Mouse (Mus musculus) embryo, embryonic 10.5 days (tissue): Measurements from ENCODE around the gene Rgs6.

Experiments
- DNase-seq: peaks from one replicate; pipeline ENCODE4 v3.0.0-alpha.2; 2015; ENCODE audit warnings: low spot score

Rgs6 gene

DNA sequence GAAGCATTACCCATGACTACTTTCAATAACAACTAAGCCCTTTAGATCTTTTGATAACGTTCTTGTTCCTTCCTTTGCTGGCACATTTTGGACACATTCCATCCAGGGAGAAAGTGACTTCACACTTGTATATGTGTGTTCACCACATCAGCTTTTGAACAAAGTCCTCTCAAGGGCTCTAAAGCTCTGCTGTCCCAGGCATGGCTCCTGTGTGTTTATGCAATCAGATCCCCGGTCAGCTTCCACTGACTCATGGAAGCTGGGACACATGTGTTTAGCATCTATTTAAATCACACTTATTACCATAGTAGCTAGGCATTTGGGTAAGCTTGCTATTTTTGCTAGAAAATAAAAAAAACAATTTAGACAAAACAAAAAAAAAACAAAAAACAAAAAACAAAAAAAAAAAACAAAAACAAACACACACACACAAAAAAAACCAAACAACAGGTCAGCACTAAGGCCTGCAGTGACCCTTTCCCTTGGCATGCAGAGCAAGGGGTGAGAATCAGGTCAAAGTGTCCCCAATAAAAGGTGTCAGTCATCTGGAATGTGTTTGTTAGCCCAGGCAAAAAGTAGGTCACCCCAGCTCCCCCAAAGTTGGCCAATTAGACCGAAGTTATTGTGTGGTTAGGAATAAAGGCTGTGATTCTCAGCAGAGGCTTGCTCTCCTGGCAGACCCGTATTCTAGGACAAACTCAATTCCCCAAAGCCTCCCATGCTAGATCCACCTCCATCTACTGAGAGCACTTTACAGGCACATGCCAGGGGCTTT is 267.4 kb downstream of the Rgs6 start:
- no peak for DNase-seq

DNA sequence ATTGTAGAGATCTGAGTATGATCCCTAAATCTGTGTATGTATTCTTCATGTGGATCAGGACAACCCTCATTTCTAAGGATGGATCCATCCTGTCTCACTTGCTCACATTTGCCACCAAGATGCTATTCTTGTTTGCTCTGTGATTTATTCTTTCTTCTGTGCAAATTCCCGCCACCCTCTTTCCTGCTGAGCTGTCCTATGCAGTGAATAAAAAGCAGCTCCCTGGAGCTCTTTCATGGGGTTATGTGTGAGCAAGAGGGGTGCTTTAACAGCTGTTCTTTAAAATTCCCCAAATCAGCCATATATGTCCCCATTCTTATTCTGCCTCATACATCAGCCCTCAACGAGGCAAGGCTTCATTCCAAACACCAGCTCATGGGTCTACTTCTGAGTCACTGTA is 277.6 kb downstream of the Rgs6 start:
- no peak for DNase-seq

DNA sequence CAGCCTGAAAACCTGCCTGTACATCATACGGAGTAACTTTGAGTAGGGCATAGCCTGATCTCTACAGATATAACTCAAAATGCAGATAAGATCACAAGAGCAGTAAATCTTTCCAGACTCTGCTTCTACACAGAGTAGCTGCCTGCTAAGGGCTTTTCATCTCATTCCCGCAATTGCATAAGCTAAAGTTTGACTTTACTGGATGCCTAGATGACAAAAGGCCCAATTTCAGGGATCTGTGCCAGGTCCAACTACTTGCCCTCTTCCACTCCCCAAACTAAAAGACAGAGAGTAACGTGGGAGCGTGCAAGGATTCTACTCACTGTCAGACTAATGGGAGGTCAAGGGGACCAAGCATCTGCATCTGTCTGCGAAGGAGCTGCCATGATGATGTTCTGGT is 292.6 kb downstream of the Rgs6 start:
- DNase-seq = no peak

DNA sequence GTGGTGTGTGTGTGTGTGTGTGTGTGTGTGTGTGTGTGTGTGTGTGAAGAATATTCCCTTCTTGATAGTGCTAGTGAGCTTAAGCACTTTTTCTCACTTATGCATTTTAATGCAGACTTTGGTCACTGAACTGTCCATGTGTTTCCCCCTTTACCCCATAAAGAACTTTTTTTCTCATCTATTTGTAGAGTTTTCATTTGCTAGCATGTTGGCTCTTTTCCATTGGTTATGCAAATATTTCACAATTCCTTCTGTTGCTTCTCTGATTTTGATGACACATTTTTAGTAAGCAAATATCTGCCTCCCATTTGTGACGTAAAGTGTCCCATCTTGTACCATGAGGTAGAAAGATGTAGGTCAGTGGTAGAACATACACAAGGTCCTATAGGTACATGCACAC is 295.0 kb downstream of the Rgs6 start:
- no peak for DNase-seq

DNA sequence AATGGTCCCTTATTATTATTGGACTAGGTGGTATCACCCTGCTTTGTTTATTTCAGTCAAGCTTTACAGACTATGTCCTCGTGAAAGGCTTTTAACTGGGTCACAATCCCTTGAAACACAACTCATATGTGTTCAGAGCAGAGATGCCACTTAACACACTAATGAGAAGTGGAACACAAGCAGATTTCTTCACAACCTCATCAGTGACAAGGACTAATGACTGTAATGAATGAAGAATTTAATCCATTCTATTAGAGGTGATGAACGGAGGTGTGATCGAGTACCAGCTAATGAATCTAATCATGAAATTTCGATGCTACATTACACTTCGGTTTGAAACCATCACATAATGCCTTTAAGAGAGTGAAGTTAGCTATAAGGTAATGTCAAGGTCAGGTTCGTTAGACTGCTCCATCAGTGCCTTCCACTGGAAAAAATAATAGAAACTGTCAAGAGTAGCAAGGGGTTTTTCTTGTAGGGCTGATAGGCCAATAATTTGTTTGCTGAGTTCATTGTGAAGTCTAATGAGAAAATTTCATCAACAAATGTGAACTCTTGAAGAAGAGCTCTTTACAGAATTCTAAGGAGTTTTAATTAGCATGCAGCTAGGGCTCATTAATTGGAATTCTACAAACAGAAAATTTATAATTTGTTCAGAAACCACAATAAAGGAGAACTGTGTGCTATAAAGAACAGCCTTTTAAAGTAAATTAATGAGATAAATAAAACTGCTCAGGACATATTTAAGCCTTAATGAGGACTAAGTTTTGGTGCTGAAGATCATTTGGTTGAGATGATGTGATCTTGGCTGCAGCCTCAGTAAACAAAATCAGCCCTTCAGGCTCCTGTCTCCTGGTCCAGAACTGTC is 307.1 kb downstream of the Rgs6 start:
- no peak for DNase-seq

DNA sequence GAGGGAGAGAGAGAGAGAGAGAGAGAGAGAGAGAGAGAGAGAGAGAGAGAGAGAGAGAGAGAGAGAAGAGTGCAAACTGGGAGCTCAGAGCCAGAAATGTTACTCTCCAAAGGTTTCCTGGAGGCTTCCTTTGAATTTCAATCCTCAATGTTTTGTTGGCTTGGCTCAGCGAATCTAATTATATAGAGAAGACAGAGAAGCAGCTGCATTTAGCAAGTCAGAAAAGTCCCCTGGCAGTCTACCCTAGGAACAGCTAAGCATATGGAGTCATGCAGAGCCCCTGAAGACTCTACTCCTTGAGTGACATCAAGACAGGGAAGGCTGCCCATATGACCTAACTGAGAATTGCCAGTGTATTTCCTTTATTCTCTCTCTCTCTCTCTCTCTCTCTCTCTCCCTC is 317.7 kb downstream of the Rgs6 start:
- no peak for DNase-seq

DNA sequence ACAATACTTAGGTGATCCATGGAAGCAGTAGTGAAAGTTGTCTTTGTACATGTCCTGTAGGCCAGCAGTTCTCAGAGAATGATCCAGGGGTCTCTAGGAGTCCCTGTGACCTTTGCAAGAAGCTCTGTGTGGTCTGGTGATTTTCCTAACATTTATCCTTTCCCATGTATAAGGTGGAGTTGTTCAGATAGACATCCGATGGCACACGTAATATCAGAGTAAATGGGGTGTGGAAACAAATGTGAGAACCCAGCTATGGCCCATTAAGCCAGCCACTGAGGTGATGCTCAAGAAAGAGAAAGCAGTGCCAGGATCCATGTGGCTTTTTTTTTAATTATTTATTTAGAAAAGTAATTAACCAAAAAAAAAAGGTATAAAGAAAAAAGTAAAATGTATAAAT is 322.8 kb downstream of the Rgs6 start:
- no peak for DNase-seq

DNA sequence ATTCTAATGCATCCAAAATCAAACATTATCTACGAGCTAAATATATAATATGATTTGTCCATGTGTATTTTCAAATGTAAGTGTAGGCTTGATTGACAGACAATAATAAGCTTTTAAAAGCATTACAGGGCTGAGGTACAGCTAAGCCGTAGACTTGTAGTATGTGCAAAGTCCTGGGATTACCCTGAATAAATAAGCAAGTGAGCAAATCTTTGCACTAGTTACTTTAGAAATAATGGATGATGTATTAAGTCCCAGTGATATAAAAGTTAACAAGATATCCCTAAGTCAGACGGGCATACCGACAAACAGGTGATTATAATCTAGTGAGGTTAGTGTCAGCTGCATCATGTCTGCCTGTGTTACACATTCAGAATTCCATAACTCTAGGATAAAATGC is 326.0 kb downstream of the Rgs6 start:
- DNase-seq = no peak

DNA sequence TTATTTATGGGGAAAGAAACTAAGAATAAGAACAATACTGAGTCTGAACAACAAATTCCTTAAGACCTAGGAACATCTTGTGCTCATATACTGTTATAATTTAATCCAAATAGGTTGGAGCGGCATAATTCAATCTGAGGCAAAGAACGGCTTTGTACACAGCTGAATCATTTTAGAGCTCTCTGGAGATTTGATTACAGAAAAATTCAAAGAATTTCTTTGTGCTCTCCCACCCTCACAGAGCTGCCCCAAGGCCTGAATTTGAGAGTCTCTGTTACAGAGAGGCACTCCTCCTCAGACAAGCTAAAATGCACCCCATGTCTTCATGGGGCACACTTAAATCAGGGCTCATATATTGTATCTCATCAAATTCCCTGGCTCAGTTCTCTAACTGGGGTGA is 332.1 kb downstream of the Rgs6 start:
- peak; percentile 17 for DNase-seq

DNA sequence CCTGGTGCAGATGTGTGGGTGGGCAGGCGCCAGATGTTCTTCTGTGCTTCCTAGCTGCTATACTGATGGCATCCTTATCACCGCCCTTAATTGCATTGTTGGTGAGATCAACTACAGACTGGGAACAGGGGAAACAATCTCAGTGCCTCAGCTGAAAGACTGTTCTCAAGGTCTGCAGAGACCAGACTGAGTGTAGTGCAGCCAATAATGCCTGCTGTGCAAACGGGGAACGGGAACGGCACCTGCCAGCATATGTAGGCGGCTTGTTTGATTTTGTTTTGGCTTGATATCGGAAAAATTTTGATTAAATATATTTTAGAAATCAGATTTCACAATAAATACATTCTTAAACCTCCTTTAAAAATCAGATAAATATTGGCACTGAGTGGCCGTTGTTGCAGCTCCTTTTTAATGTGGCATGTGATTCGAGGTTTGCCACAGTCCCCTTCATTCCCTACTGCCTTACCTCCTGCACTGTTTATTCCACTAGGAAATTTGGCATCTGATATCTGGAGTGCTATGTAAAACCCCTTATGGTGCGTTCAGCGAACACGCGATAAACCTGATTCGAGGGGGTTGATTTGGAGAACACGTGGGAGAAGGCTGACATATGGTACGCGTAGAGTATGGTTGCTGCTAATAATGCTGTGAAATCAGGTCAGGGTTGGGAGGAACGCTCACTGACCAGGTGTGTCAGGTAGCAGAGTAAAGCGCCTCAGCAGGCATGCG is 333.4 kb downstream of the Rgs6 start:
- no peak for DNase-seq

DNA sequence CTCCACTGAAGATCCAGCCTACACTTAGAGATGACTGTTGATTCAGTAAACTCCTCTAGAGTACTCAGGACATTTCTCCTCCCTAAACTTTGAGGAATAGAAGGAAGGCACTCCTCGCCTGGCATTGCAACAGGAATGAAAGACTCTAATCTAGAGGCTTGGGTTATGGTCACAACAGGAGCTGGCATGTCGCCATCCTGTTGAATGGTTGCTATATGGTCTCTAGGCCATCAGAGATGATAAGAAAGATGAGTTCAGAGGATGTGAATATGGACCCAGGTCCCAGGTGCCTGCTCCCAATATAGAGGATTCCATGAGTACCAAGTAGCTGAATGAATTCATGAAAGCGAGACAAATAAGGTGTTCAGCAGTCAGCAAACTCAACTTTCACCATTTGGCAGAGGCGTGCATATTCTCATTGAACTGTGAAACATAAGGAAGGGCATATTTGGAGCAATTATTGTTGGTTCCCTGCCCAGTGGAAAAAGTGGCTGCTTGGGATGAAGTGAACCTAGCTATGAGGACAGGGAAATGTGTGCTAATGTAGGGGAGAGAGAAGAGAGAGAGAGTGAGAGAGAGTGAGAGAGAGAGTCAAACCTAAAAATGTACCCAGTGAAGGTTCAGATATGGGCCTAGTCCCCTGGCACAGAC is 334.9 kb downstream of the Rgs6 start:
- DNase-seq = no peak

DNA sequence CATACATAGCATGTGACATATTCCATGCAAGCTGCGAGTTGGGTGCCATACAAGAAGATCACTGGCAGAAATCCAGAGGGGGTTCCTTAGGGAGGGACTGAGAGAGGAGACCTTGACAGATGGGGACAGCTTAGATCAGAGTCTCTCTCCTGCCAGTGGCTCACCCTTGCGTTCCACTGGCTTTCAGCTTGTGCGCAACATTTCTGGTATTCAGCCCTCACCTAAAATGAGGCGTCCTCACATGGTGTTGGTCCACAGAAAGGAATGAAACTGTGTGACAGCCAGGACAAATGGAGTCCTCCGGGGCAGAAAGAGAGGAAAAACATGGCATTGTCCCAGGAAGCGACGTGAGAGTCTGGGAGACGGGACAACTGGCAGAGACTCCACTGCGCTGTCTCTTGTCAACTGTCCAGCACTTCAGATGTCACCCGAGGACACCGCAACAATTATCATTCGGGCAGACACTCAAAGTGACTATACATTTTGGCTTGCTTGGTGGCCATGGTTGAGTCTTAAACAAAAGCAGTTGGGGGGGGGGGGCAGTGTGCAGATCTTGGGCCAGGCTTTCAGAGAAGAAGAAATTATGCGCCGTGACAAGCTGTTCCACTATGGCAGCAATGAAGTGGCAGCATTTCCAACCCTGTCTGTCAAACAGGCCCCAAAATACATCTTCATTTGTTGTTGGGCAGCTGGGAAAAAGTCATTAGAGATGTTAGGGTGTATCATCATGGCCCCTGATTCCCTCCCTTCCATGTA is 344.8 kb downstream of the Rgs6 start:
- no peak for DNase-seq

DNA sequence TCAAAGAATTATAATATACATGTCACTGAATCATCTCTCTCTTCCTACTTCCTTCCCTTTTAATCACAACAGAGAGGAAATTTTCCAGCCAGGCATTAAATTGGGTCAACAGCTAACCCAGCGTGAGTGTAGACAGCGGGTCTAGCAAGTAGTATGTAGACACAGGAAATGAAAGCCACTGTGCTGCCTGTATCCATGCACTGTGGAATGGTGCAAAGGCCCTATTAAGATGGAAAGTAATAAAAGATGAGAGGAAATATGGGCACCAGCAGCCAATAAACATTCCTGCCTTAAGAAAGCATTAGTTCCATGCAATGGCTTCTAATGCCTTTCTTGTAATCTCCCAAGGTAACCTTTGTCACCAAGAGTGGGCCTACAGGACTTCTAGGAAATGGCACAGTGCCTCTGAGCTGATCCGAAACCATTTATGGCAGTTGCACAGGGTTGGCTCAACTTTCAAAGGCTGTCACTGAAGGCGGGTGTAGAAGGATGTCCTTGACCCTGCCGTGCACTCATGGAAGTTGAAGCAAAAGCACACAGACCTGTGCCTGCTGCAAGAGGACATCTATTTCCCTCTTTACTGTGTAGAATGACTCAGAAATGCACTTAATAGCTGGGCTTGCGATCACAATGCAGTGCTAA is 347.1 kb downstream of the Rgs6 start:
- peak; percentile 4 for DNase-seq

DNA sequence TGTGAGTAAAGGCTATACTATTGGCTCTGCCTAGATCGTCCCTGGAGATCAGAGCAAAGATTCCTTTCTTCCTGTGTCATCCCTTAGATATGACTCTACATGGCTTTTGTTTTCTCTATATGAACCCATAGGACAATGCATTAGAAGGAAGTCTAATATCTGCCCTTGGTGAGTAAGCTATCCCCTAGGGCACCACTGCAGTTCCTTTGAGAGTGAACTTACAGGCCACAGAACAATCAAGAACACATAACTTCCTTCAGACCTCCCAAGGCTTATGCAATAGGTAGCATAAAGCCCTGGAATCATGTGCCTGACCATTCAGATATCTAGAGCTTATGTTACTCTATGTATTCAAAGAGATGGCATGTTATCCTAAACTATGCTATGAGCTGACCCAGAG is 347.7 kb downstream of the Rgs6 start:
- no peak for DNase-seq

DNA sequence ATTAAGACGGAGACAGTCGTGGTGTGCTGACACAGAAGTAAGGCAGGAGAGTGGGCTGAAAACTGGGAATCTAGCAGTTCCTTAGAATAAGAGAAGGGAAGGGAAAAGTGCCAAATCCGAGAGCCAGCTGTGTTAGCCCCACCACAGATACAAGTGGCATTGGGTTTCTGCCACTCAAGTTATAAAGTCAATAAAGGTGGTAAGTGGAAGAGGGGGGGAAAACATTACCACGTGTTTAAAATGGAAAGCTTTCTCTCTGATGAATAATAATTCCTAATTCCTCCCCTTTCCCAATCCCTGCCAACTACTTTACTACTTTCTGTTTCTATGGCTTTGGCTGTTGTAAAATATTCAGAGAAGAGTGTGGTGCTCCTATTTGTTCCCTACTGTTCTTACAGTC is 352.4 kb downstream of the Rgs6 start:
- no peak for DNase-seq

DNA sequence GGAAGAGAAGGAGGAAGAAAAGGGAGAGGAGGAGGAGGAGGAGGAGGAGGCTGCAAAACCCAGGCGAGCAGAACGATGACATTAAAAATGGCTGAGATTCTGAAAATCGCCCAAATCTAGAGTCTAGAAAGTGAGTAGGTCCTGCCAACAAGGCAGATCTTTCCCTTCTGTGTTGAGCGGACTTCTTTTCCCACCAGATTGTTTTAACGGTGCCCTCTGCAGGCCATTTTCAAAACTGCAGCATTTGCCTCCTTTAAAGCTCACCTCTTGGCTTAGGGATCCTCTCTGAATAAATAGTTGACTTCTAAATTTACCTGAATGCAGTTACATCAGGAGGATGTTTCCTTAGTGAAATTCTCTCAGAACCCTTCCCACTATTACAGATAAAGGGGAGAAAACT is 358.4 kb downstream of the Rgs6 start:
- peak; percentile 90 for DNase-seq

DNA sequence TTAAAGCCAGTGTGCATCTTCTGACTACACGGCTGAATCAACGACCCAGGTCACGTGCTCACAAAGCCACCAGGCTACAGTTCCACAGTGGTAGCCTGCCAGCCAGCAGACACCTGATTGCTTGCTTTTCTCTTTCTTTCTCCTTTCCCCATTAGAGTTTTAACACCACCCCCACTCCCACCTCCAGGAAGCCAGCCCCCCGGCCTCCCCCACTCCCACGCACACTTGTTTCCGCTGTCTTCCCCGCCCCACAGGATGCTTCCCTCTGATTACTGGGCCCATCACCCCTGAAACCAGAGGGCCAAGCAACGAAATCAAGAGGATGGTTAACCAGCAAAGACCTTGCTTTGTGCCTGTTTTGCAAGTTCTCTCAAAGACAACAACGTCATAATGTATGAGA is 373.0 kb downstream of the Rgs6 start:
- no peak for DNase-seq

DNA sequence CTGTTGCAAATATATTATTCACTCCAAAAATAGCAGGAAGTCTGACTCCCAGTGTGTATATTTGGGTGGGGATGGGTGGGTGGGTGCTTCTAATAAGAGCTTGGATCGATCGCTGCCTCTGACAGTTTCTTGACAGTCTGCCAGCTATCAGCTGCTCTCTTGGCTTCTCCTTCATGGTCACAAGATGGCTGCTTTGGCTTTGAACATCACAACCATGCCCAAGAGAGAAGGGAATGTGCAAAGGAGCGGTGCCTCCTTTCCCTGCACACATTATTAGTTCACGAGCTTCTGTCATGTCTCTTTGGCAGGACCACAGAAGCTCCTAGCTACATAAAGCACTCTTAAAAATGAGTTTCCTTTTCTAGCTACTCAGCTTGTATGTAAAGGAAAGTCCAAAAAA is 373.8 kb downstream of the Rgs6 start:
- DNase-seq = no peak

DNA sequence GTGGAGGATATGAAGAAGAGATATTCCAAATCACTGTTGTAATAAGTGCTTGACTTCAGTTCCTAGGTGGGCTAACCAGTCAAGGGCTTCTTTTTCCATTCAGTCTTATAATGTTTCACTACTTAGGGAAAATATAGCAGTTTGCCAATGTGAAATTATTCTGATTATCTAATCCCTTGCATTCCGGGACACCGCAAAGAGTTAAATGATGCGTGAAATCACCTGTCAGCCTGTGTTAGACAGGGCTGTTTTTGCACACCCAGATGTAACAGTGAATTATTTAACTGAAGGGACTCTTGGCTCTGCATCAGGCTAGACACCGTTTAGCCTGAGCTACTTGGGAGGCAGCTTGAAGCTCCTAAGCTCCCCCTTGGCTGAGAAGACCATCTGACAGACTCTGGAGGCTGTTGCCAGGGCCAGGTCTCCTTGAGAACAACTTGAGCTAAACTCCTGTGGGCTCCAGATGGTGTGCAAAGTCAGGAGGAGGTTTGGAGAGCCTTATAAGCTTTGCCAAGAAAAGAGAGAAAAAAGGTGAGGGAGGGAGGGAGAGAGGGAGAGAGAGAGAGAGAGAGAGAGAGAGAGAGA is 382.5 kb downstream of the Rgs6 start:
- DNase-seq = no peak

DNA sequence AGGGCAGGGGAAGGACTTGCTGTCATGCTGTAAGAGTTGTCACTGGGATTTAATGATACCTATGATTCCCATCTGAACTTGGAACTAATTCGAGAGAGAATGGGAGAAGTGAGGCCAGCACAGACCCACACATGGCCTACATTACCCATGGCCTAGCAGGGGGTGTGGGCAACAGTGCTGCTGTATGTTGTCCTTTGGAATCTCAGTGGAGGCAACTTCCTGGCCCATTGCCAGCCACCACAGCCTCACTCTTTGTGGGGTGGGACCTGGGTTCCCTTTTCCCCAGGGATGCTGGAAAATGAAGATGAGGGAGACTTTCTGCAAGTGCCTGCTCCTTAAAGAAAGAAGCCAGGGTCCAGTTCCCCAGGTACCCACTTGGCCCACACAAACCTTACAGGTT is 383.1 kb downstream of the Rgs6 start:
- DNase-seq = no peak

DNA sequence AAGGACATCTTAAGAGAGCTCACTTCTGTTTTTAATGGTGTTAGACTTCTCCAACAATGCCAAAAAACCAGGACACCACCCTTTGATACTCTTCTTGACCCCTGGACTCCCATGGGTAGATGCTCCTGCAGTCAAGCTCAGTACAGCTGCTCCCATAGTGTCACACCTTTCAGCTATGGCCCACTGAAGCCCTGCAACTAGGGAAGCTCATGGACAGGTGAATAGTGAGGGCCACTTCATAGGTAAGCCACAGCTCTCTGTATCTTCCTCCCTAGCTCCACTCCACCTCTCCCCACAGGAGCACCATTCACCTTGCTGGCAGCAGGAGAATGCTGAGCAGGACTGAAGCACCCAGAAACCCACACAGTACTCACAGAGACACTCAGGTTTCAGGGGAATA is 384.6 kb downstream of the Rgs6 start:
- DNase-seq = no peak
